Mouse (Mus musculus) retina, adult 2 months (tissue): ENCODE results near the gene Pias3.
"Not testable (repeated sequence)": the region's sequence is repeated elsewhere in the genome, so short reads cannot be mapped to it uniquely, and the experiment has no call there.

ENCODE experiments used
- DNase-seq: peaks from one replicate; pipeline ENCODE4 v3.0.0-alpha.2; 2012; ENCODE audit warnings: low read depth, low spot score

Pias3 gene

DNA sequence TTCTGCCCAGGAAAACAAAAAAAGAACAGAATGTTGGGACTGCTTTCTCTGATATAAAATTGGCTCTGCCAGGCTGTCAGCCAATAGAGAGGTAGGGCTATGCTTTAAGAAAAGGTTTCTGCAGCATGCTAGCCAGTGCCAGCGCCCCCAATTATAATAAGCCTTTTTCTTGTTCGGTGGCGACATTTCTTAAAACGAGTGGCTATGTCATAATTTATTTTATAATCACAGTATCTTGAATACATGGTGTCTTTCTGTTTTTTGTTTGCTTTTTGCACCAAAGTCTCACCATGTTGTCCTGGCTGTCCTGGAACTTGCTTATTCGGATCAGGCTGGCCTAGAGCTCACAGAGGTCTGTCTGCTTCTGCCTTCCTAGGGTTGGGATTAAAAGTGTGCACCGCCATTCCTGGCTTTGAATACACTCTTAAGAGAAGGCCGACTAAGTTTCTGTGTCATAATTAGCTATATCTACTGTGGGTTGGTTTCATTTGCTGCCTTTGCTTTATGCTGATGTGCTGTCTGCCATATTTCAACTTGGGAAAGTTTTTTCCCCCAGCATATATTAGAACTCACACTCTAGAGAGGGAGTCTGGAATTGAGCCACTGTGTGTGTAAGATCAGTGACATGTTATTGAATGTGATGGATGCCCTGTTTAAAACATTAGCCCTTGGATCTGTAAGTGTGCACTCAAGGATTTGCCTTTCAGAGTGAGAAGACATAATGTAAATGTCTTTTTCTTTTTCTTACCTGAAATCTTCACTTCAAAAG, 32.6 kb downstream of the Pias3 start:
- no peak for DNase-seq

DNA sequence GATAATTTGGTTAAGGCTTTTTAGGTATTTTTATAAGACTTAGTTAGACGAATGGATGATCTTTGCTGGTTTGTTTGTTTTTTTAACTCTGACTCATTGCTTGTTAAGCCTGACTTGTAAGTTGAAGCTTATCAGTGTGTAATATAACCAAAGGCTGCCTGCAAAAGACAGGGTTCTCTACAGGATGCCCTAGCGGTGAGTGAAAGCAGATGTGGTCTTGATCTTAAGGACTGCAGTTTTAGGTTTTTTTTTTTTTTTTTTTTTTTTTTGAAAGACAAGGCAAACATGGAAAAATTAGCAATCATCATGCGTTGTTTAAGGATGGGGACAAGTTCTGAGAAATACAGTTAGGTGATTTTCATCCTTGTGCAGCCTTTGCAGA, 33.2 kb downstream of the Pias3 start:
- DNase-seq, result no peak

DNA sequence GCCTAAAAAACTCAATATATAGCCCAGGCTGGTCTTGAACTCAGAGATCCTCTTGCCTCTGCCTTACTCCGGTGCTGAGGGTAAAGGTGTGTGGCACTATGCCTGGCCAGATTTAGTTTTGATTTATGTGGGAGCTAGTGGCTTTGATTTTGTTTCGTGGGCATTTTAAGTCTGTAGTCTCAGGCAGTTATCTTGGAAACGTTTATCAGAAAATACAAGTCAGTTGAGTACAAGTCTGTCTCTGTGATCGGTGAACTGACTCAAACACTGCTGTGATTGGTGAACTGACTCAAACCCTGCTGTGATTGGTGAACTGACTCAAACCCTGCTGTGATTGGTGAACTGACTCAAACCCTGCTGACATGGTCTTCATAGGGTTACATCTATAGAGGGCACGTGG, 34.6 kb downstream of the Pias3 start:
- no peak for DNase-seq

DNA sequence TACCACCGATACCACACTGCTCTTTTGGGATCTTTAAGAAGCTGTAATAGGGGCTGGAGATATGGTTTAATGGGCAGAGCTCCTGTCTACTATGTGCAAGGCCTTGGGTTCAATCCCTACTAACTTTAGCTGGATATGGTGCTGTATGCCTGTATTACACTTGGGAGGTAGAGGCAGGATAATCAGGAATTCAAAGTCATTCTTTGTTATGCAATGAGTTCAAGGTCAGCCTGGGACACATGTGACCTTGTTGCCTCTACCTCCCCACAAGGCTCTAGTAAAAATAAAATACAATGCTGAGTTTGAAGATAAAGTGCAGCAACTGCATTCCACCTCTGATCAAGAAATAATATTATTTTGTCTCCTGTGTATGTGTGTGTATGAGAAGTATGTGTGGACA, 37.8 kb downstream of the Pias3 start:
- no peak for DNase-seq

GRCm38 (mm10) chr3:96735200-96735599, 39.0 kb downstream of the Pias3 start:
- no peak for DNase-seq

- no peak for DNase-seq
Measured at GRCm38 (mm10) chr3:96737013-96737740, 41.0 kb downstream of the Pias3 start.

DNA sequence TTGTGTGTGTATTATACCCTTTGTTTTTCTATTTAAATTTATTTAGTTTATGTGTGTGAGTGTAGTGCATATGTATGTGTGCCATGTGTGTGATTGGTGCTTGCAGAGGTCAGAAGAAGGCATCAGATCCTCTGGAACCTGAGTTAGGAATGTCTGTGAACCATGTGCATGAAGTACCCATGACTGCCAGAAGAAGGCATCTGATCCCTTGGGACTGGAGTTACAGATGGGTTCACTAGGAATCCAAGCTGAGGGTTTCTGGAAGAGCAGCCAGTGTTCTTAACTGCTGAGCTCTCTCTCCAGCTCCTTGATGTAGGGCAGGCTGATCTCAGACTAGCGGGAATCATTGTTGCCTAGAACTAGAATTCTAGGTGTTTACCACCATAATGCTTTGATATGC, 41.8 kb downstream of the Pias3 start:
- DNase-seq, result no peak

DNA sequence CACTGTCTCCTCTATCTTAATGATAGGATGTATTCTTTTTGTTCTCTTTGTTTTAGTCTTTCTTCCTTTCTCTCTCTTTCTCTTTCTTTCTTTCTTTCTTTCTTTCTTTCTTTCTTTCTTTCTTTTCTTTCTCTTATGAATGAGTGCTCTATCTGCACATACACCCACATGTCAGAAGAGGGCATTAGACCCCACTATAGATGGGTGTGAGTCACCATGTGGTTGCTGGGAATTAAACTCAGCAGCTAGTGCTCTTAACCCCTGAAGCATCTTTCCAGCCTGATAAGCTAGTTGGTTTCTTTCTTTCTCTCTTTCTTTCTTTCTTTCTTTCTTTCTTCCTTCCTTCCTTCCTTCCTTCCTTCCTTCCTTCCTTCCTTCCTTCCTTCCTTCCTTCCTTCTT, 44.1 kb downstream of the Pias3 start:
- DNase-seq, result not testable (repeated sequence)

- no peak for DNase-seq
Measured at GRCm38 (mm10) chr3:96744348-96744747, 48.2 kb downstream of the Pias3 start.

- no peak for DNase-seq
Measured at GRCm38 (mm10) chr3:96746829-96747228, 50.6 kb downstream of the Pias3 start.
